In the genomic region with DNA sequence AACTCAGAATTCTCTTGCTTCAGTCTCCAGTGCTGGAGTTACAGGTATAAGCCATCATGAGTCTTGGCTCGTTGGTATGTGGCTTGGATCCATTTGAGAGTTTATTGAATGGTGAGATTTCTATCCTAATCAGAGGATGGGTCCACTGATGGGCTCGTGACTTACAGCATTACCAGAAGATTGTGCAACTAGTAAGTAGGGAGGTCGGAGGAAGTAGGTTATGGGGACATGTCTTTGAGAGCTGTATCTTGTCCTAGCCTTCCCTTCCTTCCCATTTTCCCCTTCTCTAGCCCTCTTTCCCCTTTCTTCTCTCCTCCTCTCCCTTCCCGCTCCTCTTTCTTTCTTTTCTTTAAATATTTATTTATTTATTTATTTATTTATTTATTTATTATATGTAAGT, we compare ENCODE assay signal across 22 mouse cellular contexts. TPM values are rescaled to one million over a fixed set of nuclear protein-coding genes. Genes with fewer than 3 reads are reported as not detected.
DNase-seq lines count a peak whose midpoint lies in the region; ATAC-seq and TF ChIP-seq lines count a peak whose summit lies in the region.
"Had no signal": no experiment of that assay in that cellular context is flagged by ENCODE, and none has a peak within 500 bp of the region (broad histone marks: within the 10 kb centered on the region; RNA-seq: fewer than 3 reads in every experiment).

No protein-coding gene starts in this region.

- 67% methylated on average over 4 of the region's 4 CpGs for WGBS in intestine, postnatal 0 days
- WGBS in intestine, embryonic 16.5 days = 85% methylated on average over 4 of the region's 4 CpGs
- 85% methylated on average over 4 of the region's 4 CpGs for WGBS in midbrain, postnatal 0 days

- H3K9me3 ChIP-seq in intestine, postnatal 0 days (ENCODE audit: control insufficient read depth) = no peaks in the 10 kb centered on the region
- H3K9me3 ChIP-seq in intestine, embryonic 16.5 days (ENCODE audit: control insufficient read depth, low read length) = no peaks in the 10 kb centered on the region
- H3K9me3 ChIP-seq in midbrain, postnatal 0 days (ENCODE audit: low read length) = no peaks in the 10 kb centered on the region
- H3K9me3 ChIP-seq: embryonic facial prominence, embryonic 13.5 days; embryonic facial prominence, embryonic 15.5 days; forebrain, embryonic 10.5 days; forebrain, embryonic 12.5 days had no signal

- no peak for ATAC-seq in intestine, postnatal 0 days
- ATAC-seq in intestine, embryonic 16.5 days = no peak
- ATAC-seq in granulocyte monocyte progenitor cell, adult 5-6 weeks (replicated peaks; ENCODE audit: poor library complexity, severe bottlenecking) = peak; percentile 65
- ATAC-seq in megakaryocyte progenitor cell, adult 5-6 weeks (replicated peaks; ENCODE audit: poor library complexity) = peak; percentile 61
- no peak for ATAC-seq in midbrain, postnatal 0 days (ENCODE audit: low FRiP score)
- ATAC-seq: forebrain, embryonic 14.5 days had no signal

- DNase-seq in midbrain, postnatal 0 days (ENCODE audit: low spot score) = no peak
- no peak for DNase-seq in ovary, postnatal 10 days (ENCODE audit: low spot score)
- DNase-seq: adrenal gland, adult 2 months; adrenal gland, postnatal 10 days; adrenal gland, postnatal 25 days; cerebellum, adult 11 months; cerebellum, adult 18-20 months; cerebellum, adult 8-10 months; cerebellum, adult 9-11 months; cerebellum, postnatal 14 days; cerebellum, postnatal 36 days; embryo, embryonic 11 days had no signal

- H3K27me3 ChIP-seq in intestine, postnatal 0 days (replicated peaks; ENCODE audit: control insufficient read depth, insufficient read depth, low read length) = no peaks in the 10 kb centered on the region
- no peaks in the 10 kb centered on the region for H3K27me3 ChIP-seq in intestine, embryonic 16.5 days (replicated peaks; ENCODE audit: control insufficient read depth, insufficient read depth, low read length)
- no peaks in the 10 kb centered on the region for H3K27me3 ChIP-seq in midbrain, postnatal 0 days (ENCODE audit: insufficient read depth, low read length)
- H3K27me3 ChIP-seq: embryonic facial prominence, embryonic 13.5 days; embryonic facial prominence, embryonic 15.5 days; forebrain, embryonic 12.5 days had no signal

- peaks cover 4% of the 10 kb centered on the region; the same call in 1 of the 2 replicates for H3K4me1 ChIP-seq in intestine, postnatal 0 days (replicated peaks; ENCODE audit: control insufficient read depth, insufficient read depth, low read length)
- H3K4me1 ChIP-seq in intestine, embryonic 16.5 days (ENCODE audit: control insufficient read depth, insufficient read depth, low read length) = 0 out of 2 replicates have a peak, but pooled peaks cover 4% of the 10 kb centered on the region
- no peaks in the 10 kb centered on the region for H3K4me1 ChIP-seq in midbrain, postnatal 0 days (ENCODE audit: insufficient read depth, low read length)
- H3K4me1 ChIP-seq: embryonic facial prominence, embryonic 13.5 days; embryonic facial prominence, embryonic 15.5 days; forebrain, embryonic 10.5 days; forebrain, embryonic 12.5 days had no signal

- H3K27ac ChIP-seq in intestine, postnatal 0 days (ENCODE audit: low read depth, low read length) = peak overlapping the region; percentile 66
- no peak overlapping the region for H3K27ac ChIP-seq in intestine, embryonic 16.5 days (ENCODE audit: low read length)
- no peak overlapping the region for H3K27ac ChIP-seq in midbrain, postnatal 0 days (ENCODE audit: low read depth, low read length)
- H3K27ac ChIP-seq: embryonic facial prominence, embryonic 13.5 days; embryonic facial prominence, embryonic 15.5 days; forebrain, embryonic 10.5 days; forebrain, embryonic 12.5 days had no signal

- H3K36me3 ChIP-seq in intestine, postnatal 0 days (ENCODE audit: control insufficient read depth, insufficient read depth) = no peaks in the 10 kb centered on the region
- no peaks in the 10 kb centered on the region for H3K36me3 ChIP-seq in intestine, embryonic 16.5 days (ENCODE audit: control insufficient read depth, insufficient read depth, low read length)
- H3K36me3 ChIP-seq in midbrain, postnatal 0 days (ENCODE audit: insufficient read depth, low read length) = no peaks in the 10 kb centered on the region
- H3K36me3 ChIP-seq: embryonic facial prominence, embryonic 13.5 days; embryonic facial prominence, embryonic 15.5 days; forebrain, embryonic 10.5 days; forebrain, embryonic 12.5 days had no signal

- TF ChIP-seq CTCF in intestine, postnatal 0 days (IDR thresholded peaks at IDR 0.05; ENCODE audit: low read depth) = no peak
- TF ChIP-seq CTCF in midbrain, postnatal 0 days (IDR thresholded peaks at IDR 0.05) = no peak

- H3K9ac ChIP-seq in intestine, postnatal 0 days (ENCODE audit: low read depth, low read length) = no peak overlapping the region
- no peak overlapping the region for H3K9ac ChIP-seq in intestine, embryonic 16.5 days (ENCODE audit: low read depth, low read length)
- H3K9ac ChIP-seq in midbrain, postnatal 0 days (replicated peaks; ENCODE audit: low read length, poor library complexity, severe bottlenecking) = no peak overlapping the region
- H3K9ac ChIP-seq: embryonic facial prominence, embryonic 13.5 days; embryonic facial prominence, embryonic 15.5 days; forebrain, embryonic 12.5 days had no signal

- no peak overlapping the region for H3K4me3 ChIP-seq in intestine, postnatal 0 days (ENCODE audit: low read depth, low read length)
- H3K4me3 ChIP-seq in intestine, embryonic 16.5 days (ENCODE audit: low read length) = no peak overlapping the region
- no peak overlapping the region for H3K4me3 ChIP-seq in midbrain, postnatal 0 days (ENCODE audit: low read depth, low read length)
- H3K4me3 ChIP-seq: embryonic facial prominence, embryonic 13.5 days; embryonic facial prominence, embryonic 15.5 days; erythroblast, embryonic 14.5 days; forebrain, embryonic 10.5 days; forebrain, embryonic 12.5 days had no signal

- no peak overlapping the region for H3K4me2 ChIP-seq in intestine, postnatal 0 days (replicated peaks; ENCODE audit: low read depth)
- no peak overlapping the region for H3K4me2 ChIP-seq in intestine, embryonic 16.5 days (ENCODE audit: low read depth, low read length)
- H3K4me2 ChIP-seq in midbrain, postnatal 0 days (ENCODE audit: low read depth, low read length, poor library complexity, severe bottlenecking) = no peak overlapping the region
- H3K4me2 ChIP-seq: embryonic facial prominence, embryonic 13.5 days; embryonic facial prominence, embryonic 15.5 days; forebrain, embryonic 12.5 days had no signal

RNA-seq across cellular contexts. Expression of gene Slc25a36, which starts 26.7 kb away (rescaled TPM):
- polyA plus RNA-seq in intestine, postnatal 0 days (2015; fragmentation: Nextera tagmentation; extraction: Ambion mirVana) = 47.7 and 56.9 TPM in 2 replicates
- 45.1 and 49.4 TPM in 2 replicates for polyA plus RNA-seq in intestine, embryonic 16.5 days (2015; fragmentation: Nextera tagmentation; extraction: Ambion mirVana)
- 49.8 and 53.9 TPM in 2 replicates for total RNA-seq in granulocyte monocyte progenitor cell, adult 5-6 weeks (2014; fragmentation: Nextera tagmentation)
- 57.5 and 69.2 TPM in 2 replicates for total RNA-seq in granulocyte monocyte progenitor cell, adult 5-6 weeks (2017)
- total RNA-seq in megakaryocyte progenitor cell, adult 5-6 weeks (2015) = 60.7 and 64.4 TPM in 2 replicates
- total RNA-seq in megakaryocyte progenitor cell, adult 5-6 weeks (2017) = 43.8 and 57.5 TPM in 2 replicates
- 91.0 and 164 TPM in 2 replicates for total RNA-seq in midbrain, postnatal 0 days (2014; rRNA removed)
- 62.9 and 65.1 TPM in 2 replicates for polyA plus RNA-seq in midbrain, postnatal 0 days (2015; fragmentation: Nextera tagmentation; extraction: Ambion mirVana)

Comparison
In these comparisons a context has a peak if more than half of its experiments do, and no peak if none do; other contexts are left out.
1. ATAC-seq: peak in granulocyte monocyte progenitor cell, adult 5-6 weeks (single experiment) and megakaryocyte progenitor cell, adult 5-6 weeks (single experiment); none in intestine, postnatal 0 days (single experiment), intestine, embryonic 16.5 days (single experiment) and midbrain, postnatal 0 days (single experiment).